Mouse (Mus musculus) cerebellum, postnatal 10 days (tissue): ENCODE data around the gene Ccdc162.
"Not testable (repeated sequence)": the region's sequence is repeated elsewhere in the genome, so short reads cannot be mapped to it uniquely, and the experiment has no call there.

ENCODE experiments used
- DNase-seq, 2 experiments: peaks; one replicate each; pipeline ENCODE4 v3.0.0; 2021; ENCODE audit warnings: mixed read lengths in 2 of 2

The Ccdc162 gene

GRCm38 (mm10) chr10:41690978-41691377 is 25.5 kb downstream of the Ccdc162 start:
- DNase-seq: no peak

- peak; percentile 85 to 91 for DNase-seq
These were observed 26.2 kb downstream of the Ccdc162 start for GRCm38 (mm10) chr10:41689941-41690887.

GRCm38 (mm10) chr10:41684548-41684996 is 31.9 kb downstream of the Ccdc162 start:
- DNase-seq: no peak

GRCm38 (mm10) chr10:41682546-41683393 is 33.7 kb downstream of the Ccdc162 start:
- DNase-seq: peak; percentile 92 to 95

- DNase-seq: peak; percentile 98
These were observed 37.6 kb downstream of the Ccdc162 start for GRCm38 (mm10) chr10:41678746-41679360.

- DNase-seq: peak in 1 of 2 experiments; percentile 35
These were observed 39.0 kb downstream of the Ccdc162 start for GRCm38 (mm10) chr10:41677396-41677795.

- DNase-seq: peak; percentile 34 to 42
These were observed 39.8 kb downstream of the Ccdc162 start for GRCm38 (mm10) chr10:41676661-41677061.

GRCm38 (mm10) chr10:41675842-41676571 is 40.4 kb downstream of the Ccdc162 start:
- no peak for DNase-seq

GRCm38 (mm10) chr10:41675243-41675642 is 41.2 kb downstream of the Ccdc162 start:
- DNase-seq: no peak

GRCm38 (mm10) chr10:41674362-41674761 is 42.1 kb downstream of the Ccdc162 start:
- DNase-seq: no peak

- no peak for DNase-seq
These were observed 46.2 kb downstream of the Ccdc162 start for GRCm38 (mm10) chr10:41670196-41670595.

- DNase-seq: no peak
These were observed 50.9 kb downstream of the Ccdc162 start for GRCm38 (mm10) chr10:41665498-41665897.

- not testable (repeated sequence) for DNase-seq
These were observed 56.8 kb downstream of the Ccdc162 start for GRCm38 (mm10) chr10:41659671-41660070.

GRCm38 (mm10) chr10:41655684-41656083 is 60.8 kb downstream of the Ccdc162 start:
- DNase-seq: not testable (repeated sequence)

- DNase-seq: no peak
These were observed 63.4 kb downstream of the Ccdc162 start for GRCm38 (mm10) chr10:41652988-41653387.

GRCm38 (mm10) chr10:41652094-41652775 is 64.2 kb downstream of the Ccdc162 start:
- peak; percentile 67 to 74 for DNase-seq

GRCm38 (mm10) chr10:41651532-41651931 is 64.9 kb downstream of the Ccdc162 start:
- DNase-seq: peak; percentile 53 to 70

GRCm38 (mm10) chr10:41649186-41649585 is 67.2 kb downstream of the Ccdc162 start:
- no peak for DNase-seq

GRCm38 (mm10) chr10:41638776-41639175 is 77.7 kb downstream of the Ccdc162 start:
- no peak for DNase-seq

- DNase-seq: no peak
These were observed 81.0 kb downstream of the Ccdc162 start for GRCm38 (mm10) chr10:41635276-41636033.

GRCm38 (mm10) chr10:41633801-41634200 is 82.6 kb downstream of the Ccdc162 start:
- no peak for DNase-seq
